Mouse (Mus musculus) retina, postnatal 7 days (tissue): ENCODE data around the gene Zfp988.
"Not testable (repeated sequence)": the region's sequence is repeated elsewhere in the genome, so short reads cannot be mapped to it uniquely, and the experiment has no call there.

Experiments
- DNase-seq: peaks from one replicate; pipeline ENCODE4 v3.0.0-alpha.2; 2012; ENCODE audit warnings: low read depth, low spot score

The Zfp988 gene

DNA sequence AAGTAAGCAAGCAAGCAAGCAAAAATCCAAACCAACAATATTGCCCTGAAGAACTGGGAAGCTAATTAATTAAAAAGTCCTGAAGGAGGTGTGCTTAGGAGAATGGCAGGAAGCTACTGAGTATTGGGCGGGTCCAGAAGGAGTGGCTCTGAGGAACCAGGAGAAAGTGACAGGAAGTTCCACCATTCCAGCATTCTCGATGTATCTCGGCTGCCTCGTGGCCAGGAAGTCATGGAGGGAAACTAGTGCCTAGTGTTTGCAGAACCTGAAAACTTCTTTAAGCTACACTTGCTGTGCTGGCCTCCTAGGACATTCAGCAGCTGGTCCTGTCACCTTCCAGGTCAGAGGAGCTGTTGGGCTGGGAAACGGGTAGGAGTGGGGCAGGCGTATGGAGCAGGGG, at the start of gene Zfp988:
Gene Zfp988 (plus strand): TSS at position 239 of the 400 bp plus-strand sequence.
- not testable (repeated sequence) for DNase-seq

DNA sequence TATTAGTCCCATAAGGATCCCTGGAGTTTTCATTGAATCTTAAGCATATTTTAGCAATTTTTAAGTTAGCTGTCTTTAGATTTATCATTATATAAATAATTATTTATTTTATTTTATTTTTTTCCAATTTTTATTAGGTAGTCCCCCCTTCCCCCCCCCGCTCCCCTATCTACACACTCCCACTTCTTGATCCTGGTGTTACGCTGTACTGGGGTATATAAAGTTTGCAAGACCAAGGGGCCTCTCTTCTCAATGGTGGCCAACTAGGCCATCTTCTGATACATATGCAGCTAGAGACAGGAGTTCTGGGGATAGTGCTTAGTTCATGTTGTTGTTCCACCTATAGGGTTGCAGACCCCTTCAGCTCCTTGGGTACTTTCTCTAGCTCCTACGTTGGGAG, 42.8 kb upstream of the Zfp988 start:
- not testable (repeated sequence) for DNase-seq

DNA sequence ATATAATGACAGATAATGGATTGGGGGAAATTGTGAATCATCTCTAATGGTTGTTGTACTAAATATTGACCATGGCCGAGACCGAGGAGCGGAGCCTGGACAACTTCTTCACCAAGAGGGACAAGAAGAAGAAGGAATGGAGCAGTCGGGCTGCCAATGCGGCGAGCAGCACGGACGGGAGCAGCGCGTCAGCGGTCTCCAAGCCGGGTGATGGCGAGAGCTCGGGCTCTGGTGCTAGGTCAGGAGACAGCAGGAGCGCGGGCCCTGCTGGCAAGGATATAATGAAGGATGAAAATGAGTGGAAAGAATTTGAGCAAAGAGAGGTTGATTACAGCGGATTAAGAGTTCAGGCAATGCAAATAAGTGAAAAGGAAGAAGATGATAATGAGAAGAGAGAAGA, 38.2 kb upstream of the Zfp988 start:
- DNase-seq, result not testable (repeated sequence)

DNA sequence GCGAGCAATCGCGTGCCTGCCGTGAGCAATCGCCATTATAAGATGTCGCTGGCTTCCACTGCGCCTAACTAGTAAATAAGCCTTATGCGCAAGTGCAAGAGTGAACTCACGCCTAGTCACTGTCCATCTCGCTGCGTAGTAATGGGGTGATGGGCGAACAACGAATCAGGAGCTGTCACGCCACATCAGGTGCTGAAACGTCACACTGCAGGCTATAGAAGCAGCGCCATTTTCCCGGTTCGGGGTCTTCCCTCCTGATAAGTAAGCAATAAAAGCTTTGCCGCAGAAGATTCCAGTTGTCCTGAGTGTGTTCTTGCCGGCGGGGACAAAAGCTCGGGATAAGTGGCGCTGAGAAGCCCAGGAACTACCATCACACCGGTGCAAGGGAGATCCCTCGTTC, 36.7 kb upstream of the Zfp988 start:
- not testable (repeated sequence) for DNase-seq

GRCm38 (mm10) chr4:147270026-147270425, 35.4 kb upstream of the Zfp988 start:
- not testable (repeated sequence) for DNase-seq

DNA sequence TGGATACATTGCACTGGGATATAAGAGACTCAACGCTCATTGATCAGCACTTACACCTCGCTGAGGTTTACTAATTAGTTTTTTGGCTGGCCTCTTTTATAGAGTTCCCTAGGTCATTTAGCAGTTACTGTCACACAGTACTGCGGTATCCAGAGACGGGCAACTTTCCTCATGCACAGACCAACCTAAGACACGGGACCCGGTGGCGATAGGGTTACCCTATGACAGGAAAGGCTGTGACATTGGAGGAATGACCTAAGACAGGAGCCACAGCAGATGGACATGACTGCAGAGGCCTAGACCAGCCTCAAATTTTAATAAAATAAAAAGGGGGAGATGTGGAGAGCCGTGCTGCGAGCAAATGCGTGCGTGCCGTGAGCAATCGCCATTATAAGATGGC, 33.9 kb upstream of the Zfp988 start:
- DNase-seq, result not testable (repeated sequence)

DNA sequence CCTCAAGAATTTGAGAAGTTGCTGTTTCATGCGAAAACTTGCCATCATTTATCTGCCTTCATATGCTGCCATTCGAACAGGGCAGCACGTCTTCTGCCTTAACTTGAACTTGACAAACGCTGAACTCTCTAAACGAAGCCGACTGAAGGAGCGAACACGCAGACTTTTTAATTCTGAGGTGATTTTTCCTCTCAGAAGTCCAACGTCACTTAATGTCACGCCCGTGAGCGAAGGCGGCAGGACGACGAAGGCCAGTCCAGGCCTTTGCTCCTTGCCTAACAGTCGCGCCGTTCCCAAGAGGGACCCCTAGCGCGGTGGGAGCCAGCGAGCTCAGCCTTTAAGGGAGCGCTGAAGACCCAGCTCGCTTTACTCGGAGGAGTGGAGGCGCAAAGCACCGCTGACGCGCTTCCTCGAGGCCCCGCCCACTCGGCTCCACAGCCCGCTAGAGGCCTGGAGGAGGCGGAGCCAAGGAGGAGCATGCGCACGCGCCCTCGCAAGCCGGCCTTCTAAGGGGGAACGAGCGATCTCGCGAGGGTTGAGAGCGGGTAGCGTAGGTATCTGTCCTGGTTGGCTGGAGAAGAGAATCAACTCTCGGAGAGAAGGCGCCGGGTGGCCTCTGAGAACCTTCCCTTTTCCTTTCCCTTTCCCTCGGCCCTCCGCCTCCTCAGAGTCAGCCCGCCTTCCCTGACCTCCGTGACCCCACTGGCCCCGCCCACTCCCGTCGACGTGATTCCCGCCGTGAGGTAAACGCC, 30.3 kb upstream of the Zfp988 start:
- not testable (repeated sequence) for DNase-seq

DNA sequence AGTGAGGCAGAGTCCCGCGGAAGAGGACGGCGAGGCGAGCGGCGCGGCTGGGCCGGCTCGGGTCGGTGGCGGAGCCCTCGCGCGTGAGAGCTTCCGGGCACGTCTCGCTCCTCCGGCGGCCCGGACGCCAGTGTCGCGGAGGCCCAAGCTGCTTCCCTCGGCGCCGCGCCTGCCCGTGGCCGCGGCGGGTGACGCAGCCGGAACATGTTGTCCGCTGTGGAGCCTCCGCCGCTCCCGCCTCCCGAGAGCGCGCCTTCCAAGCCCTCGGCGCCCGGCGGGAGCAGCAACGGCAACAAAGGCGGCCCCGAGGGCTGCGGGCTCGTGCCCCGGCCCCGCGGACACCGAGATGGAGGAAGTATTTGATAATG, 29.7 kb upstream of the Zfp988 start:
- not testable (repeated sequence) for DNase-seq

DNA sequence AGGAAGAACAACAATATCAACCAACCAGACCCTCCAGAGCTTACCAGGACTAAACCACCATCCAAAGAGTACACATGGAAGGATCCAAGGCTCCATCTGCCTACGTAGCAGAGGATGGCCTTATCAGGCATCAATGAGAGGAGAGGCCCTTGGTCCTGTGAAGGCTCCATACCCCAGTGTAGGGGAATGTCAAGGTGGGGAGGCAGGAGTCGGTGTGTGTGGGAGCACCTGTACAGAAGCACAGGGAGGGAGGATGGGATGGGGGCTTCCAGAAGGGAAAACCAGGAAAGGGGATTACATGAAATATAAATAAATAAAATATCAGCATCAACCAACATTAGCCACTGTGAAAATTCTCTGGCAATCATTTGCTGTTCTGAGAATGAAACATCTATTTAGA, 25.1 kb upstream of the Zfp988 start:
- not testable (repeated sequence) for DNase-seq

GRCm38 (mm10) chr4:147298585-147298984, 6.9 kb upstream of the Zfp988 start:
- DNase-seq, result not testable (repeated sequence)

DNA sequence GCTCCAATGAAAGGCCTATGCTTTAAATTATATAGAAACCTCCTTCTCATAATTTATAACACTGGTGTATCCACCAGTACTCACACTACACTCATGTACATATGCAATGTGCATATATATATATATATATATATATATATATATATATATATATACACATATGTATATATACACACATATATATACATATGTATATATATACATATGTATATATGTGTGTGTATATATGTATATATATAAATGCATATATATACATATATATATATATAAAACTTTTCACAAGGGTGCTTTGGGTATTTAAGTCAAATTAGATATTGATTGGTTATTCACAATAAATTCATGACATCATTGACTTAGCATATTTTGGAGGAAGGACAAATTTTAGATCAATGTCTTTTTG, 3.1 kb upstream of the Zfp988 start:
- DNase-seq, result not testable (repeated sequence)

- DNase-seq, result not testable (repeated sequence)
Observed at GRCm38 (mm10) chr4:147335036-147335690, 29.7 kb downstream of the Zfp988 start.

- not testable (repeated sequence) for DNase-seq
Observed at GRCm38 (mm10) chr4:147335691-147336367, 30.4 kb downstream of the Zfp988 start.

DNA sequence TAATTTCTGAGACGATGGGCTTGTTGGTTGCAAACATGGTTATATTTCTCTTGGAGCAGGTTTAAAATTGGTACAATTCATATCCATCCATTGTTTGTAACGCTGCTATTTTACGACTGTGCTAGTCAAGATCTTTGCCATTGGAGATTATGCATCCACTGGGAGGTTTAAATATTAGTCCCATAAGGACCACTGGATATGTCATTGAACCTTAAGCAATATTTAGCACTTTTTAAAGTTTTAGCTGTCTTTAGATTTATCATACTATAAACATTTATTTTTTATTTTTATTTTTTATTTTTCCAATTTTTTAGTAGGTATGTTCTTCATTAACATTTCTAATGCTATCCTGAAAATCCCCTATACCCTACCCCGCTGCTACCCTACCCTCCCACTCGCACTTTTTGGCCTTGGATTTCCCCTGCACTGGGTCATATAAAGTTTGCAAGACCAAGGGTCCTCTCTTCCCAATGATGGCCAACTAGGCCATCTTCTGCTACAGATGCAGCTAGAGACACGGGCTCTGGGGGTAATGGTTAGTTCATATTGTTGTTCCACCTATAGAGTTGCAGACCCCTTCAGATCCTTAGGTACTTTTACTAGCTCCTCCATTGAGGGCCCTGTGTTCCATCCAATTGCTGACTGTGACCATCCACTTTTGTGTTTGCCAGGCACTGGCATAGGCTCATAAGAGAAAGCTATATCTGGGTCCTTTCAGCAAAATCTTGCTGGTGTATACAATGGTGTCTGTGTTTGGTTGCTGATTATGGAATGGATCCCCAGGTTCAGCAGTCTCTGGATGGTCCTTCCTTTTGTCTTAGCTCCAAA, 31.1 kb downstream of the Zfp988 start:
- not testable (repeated sequence) for DNase-seq

- not testable (repeated sequence) for DNase-seq
Observed at GRCm38 (mm10) chr4:147337520-147337919, 32.0 kb downstream of the Zfp988 start.

- no peak for DNase-seq
Observed at GRCm38 (mm10) chr4:147338032-147338610, 32.6 kb downstream of the Zfp988 start.

DNA sequence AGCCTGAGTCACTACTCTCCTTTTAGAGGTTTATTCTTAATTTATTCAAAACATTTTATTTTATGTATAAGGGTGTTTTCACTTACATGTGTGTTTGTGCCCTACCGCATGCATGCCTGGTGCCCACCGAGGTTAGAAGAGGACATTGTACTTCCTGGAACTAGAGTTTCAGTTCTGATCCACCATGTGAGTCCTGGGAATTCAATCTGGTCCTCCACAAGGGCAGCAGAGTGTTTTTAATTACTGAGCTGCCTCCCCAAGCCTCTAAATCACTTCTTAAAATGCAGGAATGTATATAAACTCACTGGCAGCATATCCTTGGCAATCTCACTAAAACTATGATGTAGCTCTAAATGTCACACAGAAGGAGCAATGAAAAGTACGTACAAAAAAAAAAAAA, 33.2 kb downstream of the Zfp988 start:
- not testable (repeated sequence) for DNase-seq

GRCm38 (mm10) chr4:147339601-147340219, 34.2 kb downstream of the Zfp988 start:
- DNase-seq, result not testable (repeated sequence)

GRCm38 (mm10) chr4:147340236-147340635, 34.8 kb downstream of the Zfp988 start:
- DNase-seq, result not testable (repeated sequence)

DNA sequence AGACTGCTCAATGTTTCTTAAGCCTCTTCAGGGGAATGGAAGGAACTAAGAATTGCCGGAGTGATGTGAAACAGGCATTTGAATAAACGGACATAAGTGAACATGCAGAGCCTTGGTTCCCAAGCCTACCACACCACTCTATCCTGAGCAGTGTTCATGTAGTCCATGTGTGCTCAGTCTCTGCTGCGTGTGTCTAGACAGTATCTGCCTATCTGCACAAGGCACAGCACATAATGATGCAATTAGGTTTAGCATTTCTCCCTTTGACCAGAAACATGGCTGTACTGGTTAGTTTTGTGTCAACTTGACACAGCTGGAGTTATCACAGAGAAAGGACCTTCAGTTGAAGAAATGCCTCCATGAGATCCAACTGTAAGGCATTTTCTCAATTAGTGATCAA, 35.4 kb downstream of the Zfp988 start:
- DNase-seq, result not testable (repeated sequence)
